Mouse (Mus musculus) liver, embryonic 16.5 days (tissue): ENCODE data around the gene Kdm2b. TPM values are rescaled to one million over a fixed set of nuclear protein-coding genes. Genes with fewer than 3 reads are reported as not detected.

Source experiments
- ATAC-seq: fragments of 200-750 bp; cut with Nextera tagmentation; 2 replicates; pipeline ENCODE4 v1.8.0; 2017; ENCODE audit warnings: low read depth, mild to moderate bottlenecking, moderate number of reproducible peaks, moderate library complexity
- H3K27ac ChIP-seq: fragments of 300-500 bp; sonication (generic); 2 replicates; pipeline ENCODE4 v1.5.1; 2014; ENCODE audit warnings: mild to moderate bottlenecking, low read length
- H3K27me3 ChIP-seq: fragments of 300-500 bp; sonication (generic); 2 replicates; pipeline ENCODE4 v1.6.1; 2014; ENCODE audit warnings: low read depth, low read length, mixed read lengths; ENCODE audit not compliant: control insufficient read depth, insufficient read depth
- H3K36me3 ChIP-seq: fragments of 300-500 bp; sonication (generic); 2 replicates; pipeline ENCODE4 v1.6.1; 2014; ENCODE audit warnings: mild to moderate bottlenecking; ENCODE audit not compliant: control insufficient read depth, insufficient read depth
- H3K4me1 ChIP-seq: fragments of 300-500 bp; sonication (generic); 2 replicates; pipeline ENCODE4 v1.6.1; 2014; ENCODE audit warnings: low read depth, low read length, mixed read lengths; ENCODE audit not compliant: control insufficient read depth
- H3K4me2 ChIP-seq: fragments of 300-500 bp; sonication (generic); 2 replicates; pipeline ENCODE4 v1.6.1; 2014; ENCODE audit warnings: low read depth, low read length, mixed read lengths
- H3K4me3 ChIP-seq: fragments of 300-500 bp; sonication (generic); 2 replicates; pipeline ENCODE4 v1.5.1; 2014; ENCODE audit warnings: low read depth, mild to moderate bottlenecking, low read length
- H3K9ac ChIP-seq: fragments of 300-500 bp; sonication (generic); 2 replicates; pipeline ENCODE4 v1.6.1; 2014; ENCODE audit warnings: low read depth, low read length
- H3K9me3 ChIP-seq: fragments of 300-500 bp; sonication (generic); replicated peaks from 2 replicates; pipeline ENCODE4 v1.6.1; 2016; ENCODE audit warnings: low read length; ENCODE audit not compliant: control insufficient read depth
- WGBS: fragments of 180-500 bp; shearing (Covaris S2); extraction: QIAGEN DNeasy Blood & Tissue Kit; methylation state at CpG from one replicate; pipeline ENCODE4 v1.1.7; 2014; ENCODE audit not compliant: insufficient replicate concordance; 5-methylcytosine and 5-hydroxymethylcytosine counted together
- polyA plus RNA-seq: library from polyadenylated mRNA; unstranded; fragments of >200 nt; fragmentation: Nextera tagmentation; extraction: Ambion mirVana; gene quantifications from 2 replicates; pipeline ENCODE4 v1.2.1, GENCODE M21; 2015

Gene Kdm2b
- polyA plus RNA-seq, 1 experiment from 2014 or later: 14.4 TPM

DNA sequence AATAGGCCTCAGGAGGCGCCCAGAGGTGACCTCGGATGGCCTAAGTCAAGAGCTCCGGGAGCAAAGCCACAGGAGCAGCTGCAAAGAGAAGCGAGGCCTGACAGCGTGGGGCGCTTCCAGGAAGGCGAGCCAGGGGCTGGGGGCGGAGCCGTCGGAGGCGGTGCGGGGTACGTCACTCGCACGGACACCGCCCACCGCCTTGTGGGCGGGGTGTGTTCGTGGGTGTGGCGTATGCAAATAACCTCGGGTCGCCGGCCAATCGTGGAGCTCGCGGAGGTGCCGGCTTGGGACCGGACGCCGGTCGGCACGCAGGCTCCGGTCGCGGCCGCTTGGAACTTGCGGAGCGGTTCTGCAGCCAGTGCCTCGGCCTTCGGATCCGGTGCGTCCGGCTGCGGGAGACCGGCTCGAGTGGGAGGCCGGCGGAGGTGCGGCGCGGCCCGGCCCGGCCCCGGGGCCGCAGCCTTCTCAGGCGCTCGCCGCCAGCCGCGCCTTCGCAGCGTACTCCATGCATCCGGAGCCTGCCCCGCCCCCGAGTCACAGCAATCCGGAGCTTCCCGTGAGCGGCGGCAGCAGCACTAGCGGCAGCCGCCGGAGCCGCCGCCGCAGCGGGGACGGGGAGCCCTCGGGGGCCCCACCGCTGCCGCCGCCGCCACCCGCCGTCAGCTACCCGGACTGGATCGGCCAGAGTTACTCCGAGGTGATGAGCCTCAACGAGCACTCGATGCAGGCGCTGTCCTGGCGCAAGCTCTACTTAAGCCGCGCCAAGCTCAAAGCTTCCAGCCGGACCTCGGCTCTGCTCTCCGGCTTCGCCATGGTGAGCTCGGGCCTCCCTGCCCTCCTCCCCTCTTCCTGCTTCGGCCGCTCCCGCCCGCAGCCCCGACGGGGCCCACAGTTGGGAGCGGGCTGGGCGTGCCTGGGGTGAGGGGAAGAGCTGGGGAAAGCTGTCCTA, 25.4 kb upstream of the Kdm2b start, which contains the start of gene Orai1:
Gene Orai1, plus strand, starts transcription at position 322 of the 949 bp plus-strand sequence.
- Histone ChIP-seq H3K4me2 (peak within 1 kb of the TSS; percentile 99), H3K9me3 (no peaks in the 10 kb centered on the region), H3K27me3 (no peaks in the 10 kb centered on the region; the same call in 1 of the 2 replicates), H3K36me3 (no peaks in the 10 kb centered on the region), H3K27ac (peak within 1 kb of the TSS; percentile 87), H3K4me3 (peak within 1 kb of the TSS; percentile 73), H3K9ac (peak within 1 kb of the TSS; percentile 80), H3K4me1 (peaks cover 46% of the 10 kb centered on the region)
- peak; percentile 95 for ATAC-seq
- under 1% methylated on average over 106 of the region's 106 CpGs for WGBS

DNA sequence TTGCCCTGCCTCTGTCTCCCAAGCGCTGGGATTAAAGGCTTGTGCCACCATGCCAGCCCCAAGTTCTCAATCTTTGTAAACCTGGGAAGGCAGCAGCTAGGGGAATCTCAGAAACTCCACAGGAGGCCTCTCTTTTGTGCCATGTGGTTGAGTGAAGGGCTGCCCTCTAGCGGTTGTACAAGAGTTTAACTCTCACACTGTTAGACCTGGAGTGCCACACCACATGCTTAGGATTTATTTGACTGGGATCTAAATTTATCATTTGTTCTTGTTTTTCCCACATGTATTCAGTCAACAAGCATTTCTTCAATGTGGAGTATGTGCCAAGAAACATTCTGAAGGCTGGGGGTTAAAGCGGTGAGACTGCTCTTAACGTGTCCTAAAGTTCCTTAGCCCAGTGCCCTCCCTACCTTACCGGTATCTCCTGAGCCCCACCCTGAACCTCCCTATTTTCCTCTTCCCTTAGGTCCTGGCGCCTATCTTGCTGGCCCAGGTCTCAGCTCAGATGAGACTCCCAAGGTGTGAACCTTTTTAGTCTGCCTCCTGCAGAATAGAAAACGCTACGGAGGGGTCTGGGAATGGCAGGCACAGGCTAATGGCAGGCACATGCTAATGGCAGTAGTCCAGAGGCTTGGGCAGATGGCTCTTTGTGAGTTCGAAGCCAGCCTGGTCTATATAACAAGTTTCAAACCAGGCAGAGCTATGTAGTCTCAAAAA, 24.1 kb upstream of the Kdm2b start:
- Histone ChIP-seq H3K9ac (no peak overlapping the region; the same call in 1 of the 2 replicates), H3K27me3 (no peaks in the 10 kb centered on the region; the same call in 1 of the 2 replicates), H3K4me1 (peaks cover 36% of the 10 kb centered on the region), H3K36me3 (no peaks in the 10 kb centered on the region), H3K4me2 (no peak overlapping the region), H3K9me3 (no peaks in the 10 kb centered on the region), H3K4me3 (no peak overlapping the region), H3K27ac (no peak overlapping the region)
- WGBS: 34% methylated on average over 9 of the region's 9 CpGs
- ATAC-seq: no peak

DNA sequence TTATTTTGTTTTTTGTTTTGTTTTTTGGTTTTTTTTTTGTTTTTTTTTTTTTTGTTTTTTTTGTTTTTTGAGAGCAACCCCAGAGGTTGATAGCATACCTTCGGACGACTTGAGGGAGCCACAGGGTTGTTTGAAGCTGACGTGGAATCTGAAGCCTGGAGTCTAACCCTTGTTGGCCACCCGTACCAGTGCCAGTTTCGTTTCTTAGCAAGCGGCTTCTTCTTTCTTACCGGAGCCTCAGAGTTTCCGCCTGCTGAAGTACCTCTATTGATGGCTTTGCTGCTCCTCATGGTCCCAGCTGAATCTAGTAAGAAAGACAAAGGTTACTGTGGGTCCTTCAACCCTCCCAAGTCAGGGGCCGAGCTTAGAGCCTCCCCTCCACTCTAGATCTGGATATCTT, 22.1 kb upstream of the Kdm2b start:
- H3K36me3 ChIP-seq: no peaks in the 10 kb centered on the region

DNA sequence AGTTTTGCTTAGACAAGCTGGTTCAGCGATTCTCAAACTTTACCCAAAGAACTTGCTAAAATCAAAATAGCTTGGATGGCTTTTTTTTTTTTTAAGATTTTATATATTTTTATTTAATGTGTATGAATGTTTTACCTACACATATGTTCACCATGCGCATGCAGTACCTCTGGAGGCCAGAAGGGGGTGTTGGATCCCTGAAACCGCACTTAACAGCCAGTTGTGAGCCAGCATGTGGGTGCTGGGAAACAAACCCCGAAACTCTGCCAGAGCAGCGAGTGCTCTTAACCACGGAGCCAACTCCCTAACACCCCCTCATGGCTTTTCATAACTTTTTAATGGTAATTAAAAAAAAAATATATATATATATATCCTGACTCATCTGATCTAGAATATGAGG, 21.2 kb upstream of the Kdm2b start:
- WGBS: 75% methylated on average over 6 of the region's 6 CpGs
- Histone ChIP-seq H3K4me1 (peaks cover 16% of the 10 kb centered on the region), H3K27ac (no peak overlapping the region)

More for the DNA sequence above, 22.1 kb upstream of the Kdm2b start:
- Histone ChIP-seq H3K4me2 (no peak overlapping the region), H3K4me1 (peaks cover 22% of the 10 kb centered on the region), H3K27ac (no peak overlapping the region), H3K9ac (no peak overlapping the region), H3K9me3 (no peaks in the 10 kb centered on the region), H3K27me3 (no peaks in the 10 kb centered on the region; the same call in 1 of the 2 replicates), H3K4me3 (no peak overlapping the region)
- no peak for ATAC-seq
- 72% methylated on average over 9 of the region's 9 CpGs for WGBS

DNA sequence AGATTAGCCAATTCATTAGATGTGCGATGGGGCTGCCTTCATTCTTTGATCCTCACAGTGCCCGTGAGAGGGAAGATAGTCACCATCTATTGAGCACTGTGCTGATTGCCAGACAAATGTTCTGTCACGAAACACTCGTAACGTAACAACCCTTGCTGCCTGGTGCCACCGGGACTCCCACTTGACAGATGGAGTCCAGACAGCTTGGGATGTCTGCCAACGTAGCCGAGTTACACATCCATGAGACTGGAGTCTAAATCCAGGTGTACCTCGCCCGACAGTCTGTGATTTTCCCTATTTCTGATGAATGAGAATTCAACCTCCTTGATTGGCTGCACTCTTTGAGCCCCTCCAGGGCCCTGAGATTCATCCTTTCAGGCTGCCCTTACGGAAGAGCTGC, 20.2 kb upstream of the Kdm2b start:
- no peaks in the 10 kb centered on the region for H3K9me3 ChIP-seq
- H3K27ac ChIP-seq: no peak overlapping the region
- peaks cover 11% of the 10 kb centered on the region for H3K4me1 ChIP-seq
- no peak overlapping the region for H3K4me2 ChIP-seq
- H3K9ac ChIP-seq: no peak overlapping the region
- H3K4me3 ChIP-seq: no peak overlapping the region
- ATAC-seq: no peak
- WGBS: 71% methylated on average over 11 of the region's 11 CpGs
- H3K27me3 ChIP-seq: no peaks in the 10 kb centered on the region
- H3K36me3 ChIP-seq: no peaks in the 10 kb centered on the region

More for the DNA sequence above, 21.2 kb upstream of the Kdm2b start:
- Histone ChIP-seq H3K4me3 (no peak overlapping the region), H3K36me3 (no peaks in the 10 kb centered on the region), H3K9ac (no peak overlapping the region), H3K27me3 (no peaks in the 10 kb centered on the region), H3K4me2 (no peak overlapping the region), H3K9me3 (no peaks in the 10 kb centered on the region)
- ATAC-seq: no peak

DNA sequence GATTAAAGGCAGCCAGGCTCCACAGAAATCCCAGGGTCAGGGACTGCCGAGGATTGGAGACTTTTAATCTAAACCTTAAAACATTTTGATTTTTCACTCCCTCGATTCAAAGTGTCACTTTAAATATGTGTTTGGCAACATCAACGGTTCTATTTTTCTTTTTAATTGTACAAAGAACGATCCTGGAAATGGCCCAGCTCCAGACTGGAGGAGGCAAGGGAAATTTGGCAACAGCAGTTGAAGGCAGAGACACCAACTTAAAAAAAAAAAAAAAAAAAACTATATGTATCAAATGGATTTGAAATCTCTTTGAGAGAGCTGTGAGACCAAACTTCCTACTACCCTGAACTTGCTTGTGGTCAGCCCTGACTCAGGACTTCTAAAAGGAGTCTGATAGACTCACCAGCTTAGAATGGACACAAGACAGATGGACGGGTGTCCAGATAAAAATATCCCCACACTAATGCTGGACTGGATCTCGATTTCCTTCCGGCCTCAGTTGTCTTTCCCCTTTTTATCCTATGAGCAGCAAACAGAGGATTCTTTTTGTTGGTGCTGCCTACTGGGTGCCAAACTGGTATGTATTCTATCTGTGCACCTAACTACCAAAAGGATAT, 19.4 kb upstream of the Kdm2b start:
- 62% methylated on average over 7 of the region's 7 CpGs for WGBS
- Histone ChIP-seq H3K9ac (no peak overlapping the region), H3K9me3 (no peaks in the 10 kb centered on the region), H3K27ac (no peak overlapping the region), H3K4me3 (no peak overlapping the region), H3K27me3 (no peaks in the 10 kb centered on the region), H3K4me2 (no peak overlapping the region), H3K36me3 (no peaks in the 10 kb centered on the region), H3K4me1 (peaks cover 4% of the 10 kb centered on the region)
- no peak for ATAC-seq

DNA sequence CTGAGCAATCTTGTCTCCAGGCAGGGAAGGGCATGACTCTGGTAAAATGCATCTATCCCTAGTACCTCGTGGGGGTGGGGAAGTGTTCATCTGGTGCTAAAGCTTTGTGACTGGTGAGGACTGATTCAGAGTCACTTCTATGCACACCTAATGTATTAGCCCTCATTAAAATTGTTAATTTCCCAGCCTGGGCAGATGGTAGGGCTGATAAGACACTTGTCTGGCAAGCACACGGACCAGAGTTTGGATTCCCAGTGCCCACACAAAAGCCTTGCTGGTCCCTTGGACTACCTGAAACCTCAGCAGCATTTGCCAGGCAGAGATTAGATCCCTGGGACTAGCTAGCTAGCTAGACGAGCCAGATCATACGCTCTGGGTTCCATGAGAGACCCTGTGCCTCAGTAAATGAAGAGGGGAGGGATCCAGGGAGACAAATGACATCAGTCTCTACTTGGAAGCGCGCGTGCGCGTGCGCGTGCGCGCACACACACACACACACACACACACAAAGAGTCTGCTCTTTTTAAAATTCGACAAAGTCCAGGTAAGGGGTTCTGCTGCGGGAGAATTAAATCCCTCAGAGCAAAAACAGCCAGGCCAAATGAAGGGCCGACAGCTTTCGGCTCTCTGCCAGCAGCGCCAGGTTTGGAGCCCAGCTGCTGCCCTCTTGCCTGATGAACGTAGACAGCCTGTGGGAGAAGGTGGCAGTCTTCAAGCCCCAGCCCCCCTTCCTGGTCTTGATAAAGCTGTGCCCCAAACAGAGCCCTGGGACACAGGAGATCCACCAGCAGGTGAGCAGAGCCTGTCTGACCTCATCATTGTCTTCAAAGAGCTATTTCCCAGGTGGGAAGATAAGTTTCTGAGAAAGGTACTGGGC, 16.3 kb upstream of the Kdm2b start:
- Histone ChIP-seq H3K4me1 (no peaks in the 10 kb centered on the region), H3K27ac (no peak overlapping the region), H3K9me3 (no peaks in the 10 kb centered on the region), H3K27me3 (no peaks in the 10 kb centered on the region), H3K4me3 (no peak overlapping the region), H3K4me2 (no peak overlapping the region), H3K9ac (no peak overlapping the region), H3K36me3 (no peaks in the 10 kb centered on the region)
- WGBS: 61% methylated on average over 19 of the region's 19 CpGs
- ATAC-seq: no peak

DNA sequence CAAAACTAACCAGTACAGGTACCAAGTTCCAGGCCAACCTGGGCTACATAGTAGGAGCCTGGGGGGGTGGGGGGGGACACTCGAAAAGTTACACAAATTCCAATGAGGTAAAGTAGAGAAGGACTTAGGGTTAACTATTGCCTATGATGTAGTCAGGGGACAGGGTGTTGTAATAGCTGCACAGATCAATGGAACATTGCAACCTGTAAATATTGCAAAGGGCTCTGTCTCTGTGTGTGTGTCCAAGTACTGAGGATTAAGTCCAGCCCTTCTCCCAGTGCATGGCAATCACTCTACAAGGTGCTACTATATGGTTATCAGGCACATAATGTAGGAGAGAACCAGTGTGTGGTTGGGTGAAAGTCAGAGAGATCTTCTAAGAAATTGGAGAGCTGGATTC, 11.3 kb upstream of the Kdm2b start:
- Histone ChIP-seq H3K27ac (peak overlapping the region; percentile 60), H3K27me3 (no peaks in the 10 kb centered on the region), H3K36me3 (no peaks in the 10 kb centered on the region), H3K4me2 (no peak overlapping the region), H3K4me3 (no peak overlapping the region), H3K4me1 (no peaks in the 10 kb centered on the region), H3K9me3 (no peaks in the 10 kb centered on the region), H3K9ac (no peak overlapping the region)
- peak; percentile 96 for ATAC-seq
- WGBS: 23% methylated on average over 1 of the region's 1 CpGs
